Mouse (Mus musculus) forebrain, embryonic 10.5 days (tissue): ENCODE results near the gene Ostm1. TPM values are rescaled to one million over a fixed set of nuclear protein-coding genes. Genes with fewer than 3 reads are reported as not detected.
A peak's percentile ranks its signal among the peaks of the same experiment; 100 is the strongest.

Experiments used
- DNase-seq: peaks from one replicate; pipeline ENCODE4 v3.0.0-alpha.2; 2017; ENCODE audit warnings: low spot score; ENCODE audit errors: extremely low spot score
- H3K27ac ChIP-seq: fragments of 300-500 bp; sonication (generic); 2 replicates; pipeline ENCODE4 v1.5.1; 2016; ENCODE audit warnings: mild to moderate bottlenecking
- H3K27me3 ChIP-seq: fragments of 300-500 bp; sonication (generic); 2 replicates; pipeline ENCODE4 v1.6.1; 2016; ENCODE audit warnings: mild to moderate bottlenecking; ENCODE audit not compliant: poor library complexity, severe bottlenecking
- H3K36me3 ChIP-seq: fragments of 300-500 bp; sonication (generic); replicated peaks from 2 replicates; pipeline ENCODE4 v1.6.1; 2016; ENCODE audit warnings: mild to moderate bottlenecking, moderate library complexity
- H3K4me1 ChIP-seq: fragments of 300-500 bp; sonication (generic); 2 replicates; pipeline ENCODE4 v1.6.1; 2016
- H3K4me3 ChIP-seq: fragments of 300-500 bp; sonication (generic); 2 replicates; pipeline ENCODE4 v1.5.1; 2016; ENCODE audit warnings: mild to moderate bottlenecking, moderate library complexity
- H3K9me3 ChIP-seq: fragments of 300-500 bp; sonication (generic); 2 replicates; pipeline ENCODE4 v1.6.1; 2016; ENCODE audit warnings: mild to moderate bottlenecking, moderate library complexity
- WGBS: fragments of 180-500 bp; shearing (Covaris S2); methylation state at CpG from one replicate; pipeline ENCODE4 v1.1.7; 2016; 5-methylcytosine and 5-hydroxymethylcytosine counted together
- polyA plus RNA-seq: library from polyadenylated mRNA; unstranded; fragments of >200 nt; fragmentation: Nextera tagmentation; extraction: Ambion mirVana; gene quantifications from 2 replicates; pipeline ENCODE4 v1.2.1, GENCODE M21; 2016

Ostm1 gene
- polyA plus RNA-seq, 1 experiment from 2014 or later, result 44.2 TPM

DNA sequence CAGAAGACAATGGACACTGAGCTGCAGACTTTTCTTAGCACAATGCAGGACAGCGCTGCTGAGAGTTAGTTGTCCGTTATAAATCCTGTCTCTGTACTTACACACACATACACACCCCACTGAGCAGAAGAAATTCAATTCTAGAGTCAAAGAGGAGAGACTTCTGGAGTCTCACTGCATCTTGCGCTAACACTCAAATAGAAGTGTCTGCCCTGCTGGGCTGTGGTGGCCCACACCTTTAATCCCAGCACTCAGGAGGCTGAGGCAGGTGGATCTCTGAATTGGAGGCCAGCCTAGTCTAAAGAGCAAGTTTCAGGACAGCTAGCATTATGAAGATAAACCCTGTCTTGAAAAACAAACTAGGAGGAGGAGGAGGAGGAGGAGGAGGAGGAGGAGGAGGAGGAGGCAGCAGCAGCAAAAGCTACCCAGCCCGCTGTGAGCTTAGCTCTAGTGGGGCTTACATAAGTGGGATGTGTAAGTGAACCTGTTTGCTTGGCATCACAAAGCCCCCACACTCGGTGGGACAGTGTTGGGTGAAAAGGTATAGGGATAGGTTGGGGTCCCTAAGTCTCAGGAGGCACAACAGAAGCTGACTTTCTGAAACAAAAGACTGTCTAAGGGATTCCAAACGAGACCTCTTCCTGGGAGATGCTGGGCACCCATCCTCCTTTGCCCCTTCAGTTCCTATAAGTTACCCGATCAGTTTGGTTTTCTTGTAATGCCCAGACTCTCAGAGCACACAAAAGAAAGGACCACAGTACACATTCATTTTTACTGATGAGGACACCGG lies 4.5 kb downstream of the Ostm1 start:
- Histone ChIP-seq H3K9me3 (no peaks in the 10 kb centered on the region), H3K36me3 (peaks cover 18% of the 10 kb centered on the region), H3K4me3 (peak overlapping the region; percentile 79; the same call in 1 of the 2 replicates), H3K27me3 (peaks cover 100% of the 10 kb centered on the region), H3K27ac (peak overlapping the region; percentile 65), H3K4me1 (peaks cover 97% of the 10 kb centered on the region)
- WGBS, result 10% methylated on average over 8 of the region's 8 CpGs
- DNase-seq, result no peak

DNA sequence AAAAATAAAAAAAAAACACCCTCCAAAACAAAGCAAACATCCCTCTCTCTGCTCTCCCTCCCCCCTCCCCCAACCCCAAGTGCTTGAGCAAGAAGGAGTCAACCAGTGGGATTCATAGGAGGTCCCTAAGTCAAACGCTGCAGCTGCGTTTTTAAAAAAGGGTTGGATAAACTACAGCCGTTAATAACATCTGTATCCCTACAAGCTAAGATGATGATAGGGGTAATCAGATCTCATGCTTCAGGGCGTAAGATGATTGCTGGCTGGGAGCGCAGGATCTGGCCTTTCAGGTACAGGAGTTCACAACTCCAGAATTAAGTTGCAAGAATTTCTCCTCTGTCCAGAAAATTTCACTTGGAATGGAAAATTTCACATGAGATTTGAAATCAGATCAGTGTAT lies 5.9 kb downstream of the Ostm1 start:
- H3K9me3 ChIP-seq, result no peaks in the 10 kb centered on the region; the same call in 1 of the 2 replicates
- DNase-seq, result no peak
- H3K27me3 ChIP-seq, result peaks cover 100% of the 10 kb centered on the region
- H3K36me3 ChIP-seq, result peaks cover 22% of the 10 kb centered on the region
- WGBS, result 2% methylated on average over 5 of the region's 5 CpGs
- peaks cover 96% of the 10 kb centered on the region for H3K4me1 ChIP-seq
- no peak overlapping the region; the same call in 1 of the 2 replicates for H3K4me3 ChIP-seq
- H3K27ac ChIP-seq, result no peak overlapping the region

DNA sequence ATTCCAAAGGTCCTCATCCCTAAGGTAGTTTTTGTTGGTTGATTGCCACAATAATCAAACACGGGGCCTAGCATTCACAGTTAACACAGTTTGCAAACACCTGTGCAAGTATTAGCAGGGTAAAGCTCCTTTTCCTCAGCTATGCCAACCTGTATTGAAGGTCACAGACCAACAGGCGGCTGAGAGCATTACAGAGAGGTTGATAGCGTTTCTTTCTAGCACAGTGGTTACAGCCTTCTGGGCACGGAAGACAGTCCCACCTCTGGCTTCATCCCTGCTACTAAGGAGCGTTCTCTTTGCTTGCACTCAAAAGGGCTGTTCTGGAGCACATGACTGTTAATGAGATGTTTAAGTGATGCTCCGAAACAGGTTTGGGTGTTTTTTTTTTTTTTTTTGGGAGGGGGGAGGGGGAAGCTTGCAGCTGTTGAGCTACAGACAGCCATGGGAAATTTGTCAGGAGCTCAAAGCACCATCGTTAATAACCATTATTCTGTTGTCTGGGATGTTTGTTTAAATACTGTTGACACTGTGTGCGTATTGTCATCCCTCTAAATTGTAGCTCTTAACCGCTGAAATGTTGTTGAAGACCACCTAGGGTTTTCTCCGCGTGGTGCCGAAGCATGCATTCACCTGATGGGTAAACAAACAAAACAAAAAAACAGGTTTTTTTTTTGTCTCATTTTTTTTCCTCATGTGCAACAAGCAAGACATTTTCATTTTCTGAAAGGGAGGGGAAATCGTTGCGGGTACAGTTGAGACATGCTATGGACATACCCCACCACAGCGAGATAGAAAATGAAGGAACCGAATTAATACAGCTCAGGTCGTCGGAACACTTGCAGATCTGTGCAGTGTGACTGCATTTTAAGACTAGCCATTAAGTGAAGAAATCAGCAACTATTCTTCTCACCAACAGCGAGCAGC lies 6.9 kb downstream of the Ostm1 start:
- Histone ChIP-seq H3K4me1 (peaks cover 95% of the 10 kb centered on the region), H3K9me3 (no peaks in the 10 kb centered on the region; the same call in 1 of the 2 replicates), H3K4me3 (peak overlapping the region; percentile 50), H3K27me3 (peaks cover 100% of the 10 kb centered on the region), H3K27ac (peak overlapping the region; percentile 90), H3K36me3 (peaks cover 21% of the 10 kb centered on the region)
- WGBS, result under 1% methylated on average over 19 of the region's 19 CpGs
- DNase-seq, result no peak

DNA sequence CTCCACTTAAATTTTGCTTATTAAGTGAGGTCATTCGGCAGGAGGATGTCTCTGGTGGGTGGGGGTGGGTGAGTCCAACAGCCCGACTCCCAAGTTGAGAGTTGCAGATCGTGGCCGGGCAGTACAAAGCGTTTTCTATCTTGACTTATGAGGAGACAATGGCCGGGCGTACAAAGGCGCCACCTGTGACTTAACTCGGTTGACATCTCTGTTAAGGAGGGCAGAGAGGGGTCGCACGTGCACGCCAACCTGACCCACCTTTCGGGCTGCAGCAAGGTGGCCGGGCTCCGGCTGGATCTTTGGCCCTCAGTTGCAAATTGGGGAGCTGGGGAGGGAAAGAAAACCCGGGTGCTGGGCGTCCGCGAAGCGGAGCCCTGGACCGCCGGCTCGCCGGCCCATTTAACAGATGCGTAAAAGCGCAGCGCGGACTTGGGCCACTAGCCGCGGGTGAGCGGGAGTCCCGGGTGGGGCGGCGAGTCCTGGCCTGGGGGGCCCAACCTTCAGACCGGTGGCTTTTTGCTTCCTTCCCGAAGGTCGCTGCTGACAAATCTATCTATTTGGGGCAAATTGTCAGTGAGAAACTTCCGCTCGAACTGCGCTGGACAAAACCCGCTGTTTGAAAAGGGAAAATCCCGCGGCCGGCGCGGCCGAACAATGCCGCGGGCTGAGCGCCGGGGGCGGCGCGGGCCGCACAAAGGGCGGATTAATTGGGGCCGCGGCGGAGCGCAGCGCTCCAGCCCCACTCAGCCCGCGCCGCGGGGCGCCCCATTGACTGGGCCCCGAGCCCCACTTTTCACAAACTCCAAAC lies 7.8 kb downstream of the Ostm1 start:
- H3K36me3 ChIP-seq, result peaks cover 13% of the 10 kb centered on the region
- H3K27ac ChIP-seq, result peak overlapping the region; percentile 90
- no peaks in the 10 kb centered on the region; the same call in 1 of the 2 replicates for H3K9me3 ChIP-seq
- H3K4me3 ChIP-seq, result peak overlapping the region; percentile 50
- under 1% methylated on average over 67 of the region's 67 CpGs for WGBS
- H3K4me1 ChIP-seq, result peaks cover 89% of the 10 kb centered on the region
- DNase-seq, result peak; percentile 86
- peaks cover 99% of the 10 kb centered on the region for H3K27me3 ChIP-seq

DNA sequence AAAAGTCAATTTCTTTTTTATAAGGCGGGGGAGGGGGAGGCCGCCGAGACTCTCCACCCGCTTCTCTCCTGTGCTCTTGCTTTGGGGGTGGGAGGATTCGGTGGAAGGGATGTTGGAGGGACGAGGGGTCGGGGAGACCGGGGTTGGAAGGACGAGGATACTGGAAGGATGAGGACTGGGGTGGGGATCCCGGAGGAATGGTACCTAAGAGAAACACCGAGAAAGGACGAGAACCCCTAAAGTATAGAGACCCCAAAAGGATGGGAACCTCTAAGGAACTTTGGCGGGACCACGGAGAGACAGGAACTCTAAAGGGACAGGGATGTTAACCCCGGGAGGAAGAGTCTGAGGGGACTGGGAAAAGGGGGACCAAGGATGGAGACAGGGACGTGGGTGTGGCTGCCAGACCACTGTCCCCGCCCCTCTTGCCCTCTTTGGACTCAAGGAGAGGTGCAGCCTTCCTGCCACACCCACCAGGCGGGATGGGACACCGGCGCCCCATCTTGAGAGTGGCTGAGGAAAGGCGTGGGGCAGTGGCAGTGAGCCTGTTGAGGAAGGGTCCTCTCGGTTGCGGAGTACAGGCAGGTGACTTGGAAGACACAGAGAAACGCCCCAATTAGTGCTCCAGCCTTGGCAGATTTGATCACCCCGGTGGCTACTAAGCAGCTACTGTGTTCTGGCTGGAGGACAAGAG lies 8.5 kb downstream of the Ostm1 start:
- peak; percentile 65 for DNase-seq
- Histone ChIP-seq H3K27me3 (peaks cover 99% of the 10 kb centered on the region), H3K27ac (peak overlapping the region; percentile 90), H3K36me3 (peaks cover 8% of the 10 kb centered on the region; the same call in 1 of the 2 replicates), H3K4me3 (peak overlapping the region; percentile 50), H3K4me1 (peaks cover 85% of the 10 kb centered on the region), H3K9me3 (no peaks in the 10 kb centered on the region; the same call in 1 of the 2 replicates)
- under 1% methylated on average over 25 of the region's 25 CpGs for WGBS

DNA sequence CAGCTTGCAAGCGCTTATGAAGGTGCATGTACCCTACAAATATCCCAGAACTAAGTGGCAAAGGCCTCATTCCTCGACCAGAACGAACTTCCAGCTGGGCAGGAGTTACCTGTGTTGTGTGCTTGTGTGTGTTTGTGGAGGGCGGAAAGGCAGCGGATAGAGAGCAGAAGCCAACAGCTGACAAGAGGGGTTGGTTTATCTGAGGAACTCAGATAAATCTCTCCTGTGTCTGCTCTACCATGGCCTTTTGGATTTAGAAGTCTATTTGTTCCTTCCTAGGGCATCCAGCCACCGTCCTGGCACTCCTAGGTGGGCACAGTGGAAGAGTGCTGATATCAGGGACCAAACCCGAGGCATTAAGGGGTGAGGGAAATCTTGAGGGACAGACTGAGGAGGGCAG lies 9.6 kb downstream of the Ostm1 start:
- no peak for DNase-seq
- Histone ChIP-seq H3K27me3 (peaks cover 89% of the 10 kb centered on the region), H3K36me3 (peaks cover 4% of the 10 kb centered on the region; the same call in 1 of the 2 replicates), H3K4me1 (peaks cover 75% of the 10 kb centered on the region), H3K9me3 (no peaks in the 10 kb centered on the region; the same call in 1 of the 2 replicates), H3K4me3 (no peak overlapping the region), H3K27ac (peak overlapping the region; percentile 90)
- WGBS, result 17% methylated on average over 7 of the region's 7 CpGs

DNA sequence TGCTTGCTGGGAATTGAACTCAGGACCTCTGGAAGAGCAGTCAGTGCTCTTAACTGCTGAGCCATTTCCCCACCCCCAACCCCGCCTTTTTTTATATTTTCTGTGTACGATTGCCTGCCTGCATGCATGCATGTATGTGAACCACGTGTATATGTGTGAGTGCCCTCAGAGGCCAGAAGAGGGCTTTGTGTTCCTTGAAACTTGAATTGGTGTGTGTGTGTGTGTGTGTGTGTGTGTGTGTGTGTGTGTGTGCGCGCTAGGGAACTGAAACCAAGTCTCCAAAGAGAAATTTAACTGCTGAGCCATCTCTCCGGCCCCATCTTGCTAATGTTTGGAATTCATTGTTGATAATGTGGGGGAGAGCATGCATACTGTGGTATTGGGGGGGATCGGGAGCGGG lies 15.0 kb downstream of the Ostm1 start:
- Histone ChIP-seq H3K9me3 (no peaks in the 10 kb centered on the region; the same call in 1 of the 2 replicates), H3K27me3 (peaks cover 50% of the 10 kb centered on the region), H3K36me3 (peaks cover 4% of the 10 kb centered on the region; the same call in 1 of the 2 replicates), H3K4me1 (peaks cover 21% of the 10 kb centered on the region), H3K4me3 (no peak overlapping the region), H3K27ac (no peak overlapping the region)
- 89% methylated on average over 8 of the region's 8 CpGs for WGBS
- DNase-seq, result no peak

DNA sequence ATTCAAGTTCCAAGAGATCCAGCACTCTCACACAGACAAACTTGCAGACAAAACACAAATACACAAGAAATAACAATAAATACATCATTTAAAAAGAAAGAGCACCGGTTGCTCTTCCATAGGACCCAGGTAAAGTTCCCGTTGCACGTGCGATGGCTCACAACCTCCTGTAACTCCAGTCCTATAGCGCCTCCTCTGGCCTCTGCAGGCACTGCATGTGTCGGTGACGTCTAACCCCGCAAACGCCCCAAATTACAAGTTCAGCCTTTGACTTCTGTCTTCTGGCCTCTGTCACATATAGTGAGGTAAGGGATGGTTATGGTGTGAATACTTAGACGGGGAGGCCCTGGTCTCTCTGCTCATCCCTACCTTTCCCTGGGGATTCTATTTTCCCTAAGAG lies 17.9 kb downstream of the Ostm1 start:
- H3K4me3 ChIP-seq, result no peak overlapping the region
- peaks cover 21% of the 10 kb centered on the region for H3K27me3 ChIP-seq
- H3K4me1 ChIP-seq, result peaks cover 5% of the 10 kb centered on the region; the same call in 1 of the 2 replicates
- WGBS, result 30% methylated on average over 10 of the region's 10 CpGs
- peak; percentile 31 for DNase-seq
- peaks cover 14% of the 10 kb centered on the region for H3K36me3 ChIP-seq
- peaks cover 18% of the 10 kb centered on the region for H3K9me3 ChIP-seq
- no peak overlapping the region for H3K27ac ChIP-seq

DNA sequence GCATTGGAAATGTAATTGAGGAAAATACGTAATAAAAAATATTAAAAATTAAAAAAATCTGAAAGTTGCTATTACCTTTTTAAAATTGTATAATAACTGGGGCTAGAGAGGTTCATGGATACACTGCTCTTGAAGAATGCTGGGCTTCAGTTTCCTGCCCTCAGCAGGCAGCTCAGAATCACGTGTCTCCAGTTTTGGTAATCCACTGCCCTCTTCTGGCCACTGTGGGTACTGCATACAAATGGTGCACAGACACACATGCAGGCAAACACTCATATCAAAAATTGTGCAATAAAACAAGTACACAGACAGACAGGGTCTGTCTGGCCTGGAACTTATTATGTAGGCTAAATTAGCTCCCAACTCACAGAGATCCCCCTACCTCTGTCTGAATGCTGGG lies 21.3 kb downstream of the Ostm1 start:
- H3K4me1 ChIP-seq, result 0 out of 2 replicates have a peak, but pooled peaks cover 6% of the 10 kb centered on the region
- H3K27me3 ChIP-seq, result peaks cover 33% of the 10 kb centered on the region
- H3K36me3 ChIP-seq, result peaks cover 24% of the 10 kb centered on the region
- no peak overlapping the region for H3K27ac ChIP-seq
- peaks cover 35% of the 10 kb centered on the region for H3K9me3 ChIP-seq
- DNase-seq, result no peak
- 80% methylated on average over 2 of the region's 2 CpGs for WGBS
- no peak overlapping the region for H3K4me3 ChIP-seq

DNA sequence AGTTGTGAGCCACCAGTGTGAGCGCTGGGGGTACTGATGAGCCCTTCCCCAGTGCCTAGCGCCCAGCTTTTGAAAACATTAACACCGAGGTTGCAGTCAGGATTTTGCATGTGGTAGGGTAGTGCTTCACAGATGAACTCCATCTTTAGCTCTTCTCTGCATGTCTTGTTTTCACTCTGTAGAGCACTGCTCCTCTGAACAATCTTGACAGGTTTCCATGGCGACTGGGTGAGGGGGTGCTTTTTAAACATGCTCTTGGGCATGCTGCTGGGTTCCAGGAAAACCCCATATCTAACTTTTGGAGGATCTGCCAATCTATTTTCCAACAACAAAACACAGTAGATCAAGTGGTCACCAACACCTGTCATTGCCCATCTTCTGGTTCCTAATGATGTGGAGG lies 23.1 kb downstream of the Ostm1 start:
- Histone ChIP-seq H3K4me3 (no peak overlapping the region), H3K27me3 (peaks cover 37% of the 10 kb centered on the region), H3K4me1 (0 out of 2 replicates have a peak, but pooled peaks cover 6% of the 10 kb centered on the region), H3K27ac (no peak overlapping the region), H3K36me3 (peaks cover 24% of the 10 kb centered on the region), H3K9me3 (peaks cover 35% of the 10 kb centered on the region)
- 88% methylated on average over 4 of the region's 4 CpGs for WGBS
- no peak for DNase-seq

DNA sequence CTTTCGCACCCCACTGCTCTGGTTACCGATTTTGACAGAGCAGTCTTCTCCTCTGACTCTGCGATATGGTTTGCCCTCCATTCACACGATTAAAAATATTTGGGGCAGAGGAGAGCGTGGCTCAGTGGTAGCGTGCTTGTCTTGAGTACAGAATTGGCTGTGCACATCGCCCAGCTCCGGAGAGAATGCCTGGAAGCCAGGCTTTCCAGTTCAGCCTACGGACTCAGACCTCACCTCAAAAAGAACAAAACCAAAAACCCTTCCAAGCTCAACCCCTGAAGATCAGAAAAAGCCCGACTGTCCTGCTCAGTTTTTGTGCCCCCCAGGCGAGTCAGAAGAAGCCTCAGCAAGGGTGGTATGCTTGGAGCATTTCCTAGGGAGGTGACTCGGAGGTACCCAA lies 29.5 kb downstream of the Ostm1 start:
- Histone ChIP-seq H3K36me3 (no peaks in the 10 kb centered on the region), H3K27ac (peak overlapping the region; percentile 86), H3K9me3 (peaks cover 5% of the 10 kb centered on the region; the same call in 1 of the 2 replicates), H3K4me1 (peaks cover 45% of the 10 kb centered on the region), H3K4me3 (peak overlapping the region; percentile 49), H3K27me3 (peaks cover 97% of the 10 kb centered on the region)
- peak; percentile 55 for DNase-seq
- WGBS, result 5% methylated on average over 12 of the region's 12 CpGs
